Mouse (Mus musculus) thymus, postnatal 14 days (tissue): ENCODE measurements at regions not wholly inside any gene's neighbourhood (a gene's known extent, or its start where the extent isn't known, plus 50 kb on each side); places are given as distances from the start of the nearest gene placed in this dataset.

Experiments used
- DNase-seq: peaks from one replicate; pipeline ENCODE4 v3.0.0; 2021

DNA sequence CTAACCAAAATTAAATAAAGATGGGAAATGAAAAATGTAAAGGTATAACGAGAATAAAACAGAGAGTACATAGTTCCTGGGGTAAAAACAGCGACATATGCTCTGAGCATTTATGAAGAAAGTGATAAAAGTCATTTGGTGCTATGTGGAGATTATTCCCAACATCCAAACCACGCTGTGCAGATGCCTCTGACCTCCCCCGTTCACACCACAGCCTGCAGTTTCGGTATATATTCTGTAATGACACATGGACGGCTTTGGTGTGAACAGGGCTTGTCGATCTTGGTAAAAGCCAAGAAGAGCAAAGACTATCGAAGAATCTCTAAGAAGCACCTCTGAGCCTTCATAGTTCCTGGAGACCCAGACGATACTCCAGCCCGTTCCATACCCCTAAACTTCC is 95.2 kb upstream of the Ppp1r26 start:
- DNase-seq, result no peak

DNA sequence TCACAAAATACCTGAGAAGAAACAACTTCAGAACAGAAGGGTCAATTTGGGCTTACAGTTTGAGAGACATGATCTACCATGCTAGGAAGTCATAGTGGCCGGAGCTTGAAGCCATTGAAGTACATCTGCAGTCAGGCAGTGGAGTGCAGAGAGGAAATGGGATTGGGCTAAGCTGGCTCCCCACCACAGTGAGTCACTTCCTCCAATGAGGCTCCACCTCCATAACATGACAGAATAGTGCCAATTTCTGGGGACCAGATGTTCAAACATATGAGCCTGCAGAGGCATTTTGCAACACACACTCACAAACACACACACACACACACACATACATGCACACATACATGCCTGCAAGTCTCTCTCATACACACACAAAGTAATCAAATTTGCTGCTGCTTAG is 93.7 kb upstream of the Ppp1r26 start:
- no peak for DNase-seq

DNA sequence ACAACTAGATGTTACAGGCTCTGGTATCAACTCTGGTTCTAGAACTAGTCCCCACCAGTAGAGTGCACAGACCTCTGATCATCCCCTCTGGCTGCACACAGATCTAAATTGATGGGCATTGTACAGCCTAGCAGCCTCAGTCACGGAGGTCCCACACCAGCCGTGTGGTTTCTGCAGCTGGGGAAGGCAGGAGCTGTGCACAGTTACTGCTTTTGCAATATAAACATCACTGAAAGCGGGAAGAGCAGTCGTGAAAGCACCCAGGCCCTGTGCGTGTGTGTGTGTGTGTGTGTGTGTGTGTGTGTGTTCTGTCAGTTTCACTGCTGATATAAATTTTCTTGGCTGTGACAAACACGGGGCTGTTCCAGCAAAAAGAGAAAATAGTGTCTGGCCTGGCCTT is 84.4 kb upstream of the Ppp1r26 start:
- no peak for DNase-seq

DNA sequence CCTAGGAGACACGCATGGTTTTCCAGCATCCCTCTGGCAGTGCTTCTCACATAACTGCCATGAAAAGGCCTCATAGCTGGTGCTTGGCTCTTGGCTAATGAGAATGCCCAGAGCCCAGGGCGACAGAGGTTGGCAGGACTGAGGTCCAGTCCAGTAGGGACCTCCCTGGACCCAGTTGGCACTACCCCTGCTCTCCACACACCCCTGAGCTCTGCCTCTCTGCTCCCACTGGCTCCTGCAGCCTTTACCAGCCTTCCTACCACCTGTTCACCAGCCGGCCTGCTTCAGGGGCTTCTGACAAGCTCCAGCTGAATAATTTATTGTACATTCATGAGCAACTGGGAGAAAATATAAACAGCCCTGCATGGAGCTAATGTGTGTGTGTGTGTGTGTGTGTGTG is 82.0 kb upstream of the Ppp1r26 start:
- no peak for DNase-seq

DNA sequence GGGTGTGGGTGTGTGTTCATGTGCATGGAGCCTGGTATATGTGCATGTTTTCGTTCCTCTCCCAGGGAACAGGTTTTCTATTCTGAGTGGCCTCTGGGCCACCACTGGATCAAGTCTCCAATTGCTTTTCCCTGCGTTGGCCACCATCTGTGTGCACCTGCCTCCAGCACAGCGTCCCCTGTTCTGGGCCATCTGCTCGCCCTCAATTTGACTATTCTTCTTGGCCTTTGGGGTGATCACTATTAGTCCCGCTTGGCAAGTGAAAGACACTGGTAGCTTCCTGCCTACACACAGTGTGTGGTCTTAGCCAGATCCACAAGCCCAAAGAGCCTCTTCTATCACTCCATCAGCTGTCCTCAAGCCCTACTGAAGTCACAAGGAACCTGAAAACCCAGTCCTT is 80.8 kb upstream of the Ppp1r26 start:
- DNase-seq, result no peak

DNA sequence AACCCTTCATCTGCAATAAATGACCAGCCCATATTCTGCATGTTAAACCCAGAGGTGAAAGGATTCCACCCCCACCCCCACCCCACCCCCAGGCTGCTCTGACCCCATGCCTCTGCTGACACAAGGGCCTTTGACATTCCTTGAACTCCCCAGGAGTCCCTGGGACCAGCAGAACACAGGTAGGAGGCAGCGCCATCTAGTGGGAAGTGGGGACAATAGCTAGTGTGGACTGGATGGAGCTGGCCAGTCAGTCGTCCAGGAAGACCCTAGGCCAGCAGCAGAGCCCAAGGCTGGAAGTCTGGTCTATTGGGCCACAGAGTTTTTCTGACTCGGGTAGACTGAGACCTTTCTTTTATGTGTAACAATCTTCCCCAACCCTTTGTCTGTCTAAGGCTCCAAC is 71.8 kb upstream of the Ppp1r26 start:
- peak; percentile 28 for DNase-seq

DNA sequence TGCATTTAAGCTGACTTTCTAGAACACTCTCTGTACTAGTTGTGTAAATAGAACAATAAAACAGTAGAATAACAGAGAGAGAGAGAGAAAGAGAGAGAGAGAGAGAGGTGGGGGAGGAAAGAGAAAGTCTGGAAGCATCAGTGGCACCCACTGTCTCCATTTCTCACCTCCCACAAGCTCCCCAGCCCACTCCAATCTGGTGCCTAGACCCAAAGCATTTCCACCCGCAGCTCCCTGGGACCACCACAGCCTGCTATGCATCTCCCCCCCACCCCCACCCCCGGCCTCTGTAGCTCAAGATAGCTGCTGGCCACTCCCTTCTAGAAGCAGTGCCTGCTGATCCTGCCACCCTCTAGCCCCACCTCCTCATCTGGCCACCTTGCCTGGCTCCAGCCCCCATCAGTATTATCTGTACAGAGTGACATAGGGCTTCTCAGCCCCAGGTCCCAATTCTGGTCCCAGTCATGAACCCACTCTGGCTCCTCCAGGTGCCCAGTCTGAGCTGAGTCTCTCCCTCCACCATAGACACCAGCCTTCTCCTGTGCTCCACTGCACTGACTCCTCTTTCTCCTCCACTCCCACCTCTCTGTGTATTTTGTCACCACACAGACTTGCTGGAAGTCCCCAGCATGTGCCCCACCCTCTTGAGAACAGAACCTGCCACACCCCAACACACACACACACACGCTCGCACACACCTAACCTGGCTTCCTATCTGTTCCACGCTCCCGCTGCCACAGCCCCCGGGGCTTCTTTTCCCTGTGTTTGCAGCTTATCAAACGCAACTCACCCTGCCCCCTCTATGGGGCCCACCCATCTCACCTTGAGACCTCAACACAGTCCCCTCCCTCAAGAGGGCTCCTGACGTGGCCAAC is 68.4 kb upstream of the Ppp1r26 start:
- DNase-seq, result no peak

DNA sequence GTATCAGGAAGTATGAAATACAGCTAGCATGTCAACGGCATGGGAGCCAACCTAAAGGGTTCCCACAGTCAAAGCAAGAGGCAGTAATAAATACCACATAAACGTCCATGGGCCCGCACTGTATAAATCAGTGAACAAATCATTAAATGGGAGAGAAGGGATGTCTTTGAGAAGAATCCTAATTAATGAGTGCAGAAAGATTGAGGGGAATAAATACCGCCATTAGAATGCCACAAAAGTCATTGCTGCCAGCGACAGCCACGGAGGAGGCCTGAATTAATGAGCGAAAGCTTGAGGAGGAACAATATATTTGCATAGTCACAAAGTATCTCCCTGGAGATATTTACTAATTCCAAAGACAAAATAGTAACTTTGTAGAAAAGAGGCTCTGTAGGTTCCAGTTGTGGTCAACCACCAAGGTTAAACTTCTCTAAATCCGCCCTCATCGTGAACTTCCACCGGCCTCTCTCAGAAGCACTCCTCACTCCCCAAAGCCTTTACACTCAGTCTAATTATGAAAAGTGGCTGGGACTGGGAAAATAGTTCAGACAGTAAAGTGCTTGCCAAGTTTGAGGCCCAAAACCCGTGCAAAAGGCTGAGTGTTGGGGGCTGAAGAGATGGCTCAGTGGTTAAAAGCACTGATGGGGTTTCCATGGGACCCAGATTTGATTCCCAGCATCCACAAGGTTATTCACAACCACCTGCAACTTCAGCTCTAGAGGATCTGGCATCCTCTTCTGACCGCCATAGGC is 64.4 kb upstream of the Ppp1r26 start:
- DNase-seq, result no peak

DNA sequence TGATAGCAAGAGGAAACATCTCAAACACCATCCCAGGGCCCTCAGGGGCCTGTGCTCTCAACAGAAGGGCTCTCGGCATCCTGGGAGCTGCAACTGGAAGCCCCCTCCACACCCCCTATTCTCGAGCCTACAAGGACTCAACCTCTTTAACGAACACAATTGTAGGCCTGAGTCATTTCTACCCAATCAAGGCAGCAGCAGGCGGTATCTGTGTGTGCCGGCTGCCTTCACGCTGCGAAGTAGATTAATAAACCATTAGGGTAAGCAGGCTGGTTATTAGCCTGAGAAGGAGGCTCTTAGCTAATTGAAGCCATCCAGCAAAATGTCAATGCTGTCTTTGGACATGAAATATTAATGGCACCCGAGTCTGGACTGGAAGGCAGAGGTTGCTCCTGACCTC is 61.7 kb upstream of the Ppp1r26 start:
- no peak for DNase-seq

DNA sequence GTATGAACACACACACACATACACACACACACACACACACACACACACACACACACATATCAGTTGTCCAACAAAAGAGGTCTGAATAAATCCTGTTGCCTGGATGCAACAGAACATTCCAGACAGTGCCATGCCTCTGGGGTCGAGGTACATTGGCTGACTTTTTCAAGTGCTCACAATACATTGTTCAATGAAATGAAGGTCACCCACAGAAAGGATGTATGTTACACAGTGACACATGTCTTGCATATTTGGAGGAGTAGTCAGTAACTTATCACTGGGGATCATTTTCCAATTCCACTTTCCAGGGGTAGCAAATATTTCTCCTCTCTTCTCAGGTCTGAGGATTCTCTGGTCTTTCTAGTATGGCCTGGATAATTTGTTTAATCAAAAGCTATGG is 59.8 kb upstream of the Ppp1r26 start:
- no peak for DNase-seq

DNA sequence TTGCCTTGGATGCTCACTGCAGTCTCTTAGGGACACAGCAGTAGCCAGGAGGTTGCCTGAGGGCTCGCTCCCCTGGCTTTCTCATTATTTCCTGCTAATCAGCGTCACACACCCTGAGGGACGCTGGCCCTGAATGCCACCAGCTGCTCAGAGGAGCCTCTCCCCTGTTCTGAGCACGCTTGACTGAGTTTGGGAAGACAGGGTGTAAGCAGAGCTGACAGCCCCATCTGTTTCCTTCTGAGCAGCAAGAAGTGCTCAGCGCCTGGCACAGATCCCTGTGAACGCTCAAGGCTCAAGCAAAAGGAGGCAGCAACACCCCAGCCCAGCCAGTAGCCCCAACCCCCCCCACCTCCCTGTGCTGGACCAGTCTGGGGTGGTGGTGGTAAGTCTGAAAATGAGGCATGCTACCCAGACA is 59.2 kb upstream of the Ppp1r26 start:
- DNase-seq, result no peak

DNA sequence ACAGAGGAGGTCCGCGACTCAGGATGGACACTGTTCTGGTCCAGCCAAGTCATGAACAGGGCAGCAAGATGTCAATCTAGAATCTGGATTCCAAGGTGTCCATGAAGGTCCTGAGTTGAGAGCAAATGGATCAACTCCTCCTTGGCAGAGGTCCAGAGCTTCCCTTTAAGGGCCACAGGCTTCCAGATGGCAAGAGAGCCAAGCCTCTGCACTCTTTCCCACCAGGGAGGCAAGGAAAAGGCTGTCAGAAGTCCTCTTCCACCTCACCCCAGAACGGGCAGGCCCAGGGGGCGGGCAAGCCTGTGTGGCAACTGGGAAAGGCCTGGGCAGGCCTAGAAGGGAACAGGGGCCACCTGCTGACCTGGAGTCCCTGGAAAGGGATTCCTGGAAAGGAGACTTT is 58.7 kb upstream of the Ppp1r26 start:
- no peak for DNase-seq

DNA sequence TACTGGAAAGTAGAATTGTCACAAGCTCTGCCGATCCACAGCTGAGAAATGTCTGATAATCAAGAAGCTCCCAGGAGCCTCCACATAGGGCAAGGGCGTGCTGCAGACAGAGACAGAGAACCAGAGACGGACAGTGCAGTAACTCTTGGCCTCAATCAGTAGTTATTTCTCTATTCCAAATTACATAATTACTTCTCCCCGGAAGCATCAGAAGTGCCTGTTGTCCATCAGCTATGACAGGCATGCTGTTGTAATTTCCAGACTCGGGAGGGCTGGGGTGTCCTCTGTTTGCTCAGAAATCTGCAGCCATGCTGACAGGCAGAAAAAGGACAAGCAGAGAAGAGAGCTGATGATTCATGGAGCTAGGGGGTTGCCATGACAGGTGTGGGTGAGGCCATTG is 56.9 kb upstream of the Ppp1r26 start:
- DNase-seq, result no peak

DNA sequence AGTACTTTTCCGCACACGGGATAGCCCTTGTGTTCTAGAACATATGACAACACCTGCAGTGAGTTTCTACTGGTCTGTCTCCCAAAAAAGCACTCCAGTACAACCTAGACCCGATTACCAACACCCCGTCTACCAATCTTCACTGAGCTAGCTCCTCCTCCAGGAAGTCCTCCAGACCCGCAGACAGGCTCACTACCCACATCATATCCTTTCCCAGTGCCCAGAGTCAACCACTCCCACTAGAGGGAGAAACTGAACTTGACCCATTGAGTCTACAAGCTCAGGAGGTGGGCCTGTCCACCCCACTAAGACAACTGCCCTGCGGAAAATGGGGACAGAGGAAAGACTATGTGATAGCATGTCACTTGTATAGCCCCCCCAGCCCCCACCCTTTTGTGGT is 51.2 kb upstream of the Ppp1r26 start:
- DNase-seq, result no peak
